Mouse (Mus musculus) heart, adult 18-20 months (tissue): Measurements from ENCODE around the gene Ywhag. TPM values are rescaled to one million over a fixed set of nuclear protein-coding genes. Genes with fewer than 3 reads are reported as not detected.

Source experiments
- DNase-seq, 2 experiments: peaks; one replicate each; pipeline ENCODE4 v3.0.0; 2021 to 2022; ENCODE audit warnings: mixed read lengths in 1 of 2
- total RNA-seq, 2 experiments: library from RNA; stranded (reverse); gene quantifications; 2 replicates each; pipeline ENCODE4 v1.2.3; 2021

Gene Ywhag
- total RNA-seq, 2 experiments from 2014 or later = 285 to 287 TPM

DNA sequence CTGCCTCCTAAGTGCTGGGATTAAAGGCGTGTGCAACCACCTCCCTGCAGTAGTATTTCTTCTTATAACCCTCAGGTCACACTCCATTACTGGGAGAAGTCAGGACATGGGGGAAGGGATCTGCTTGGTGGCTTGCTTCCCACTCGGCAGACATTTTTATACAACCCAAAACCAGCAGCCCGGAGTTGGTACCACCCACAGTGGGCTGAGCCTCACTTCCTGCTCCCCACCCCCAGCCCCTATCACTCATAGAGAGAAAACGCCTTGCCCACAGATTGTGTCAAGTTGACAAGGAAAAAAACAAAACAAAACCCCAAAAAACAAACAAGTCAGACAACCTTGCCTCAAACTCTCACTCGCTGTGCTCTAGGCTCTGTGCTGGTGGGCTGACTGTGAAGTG, 21.2 kb downstream of the Ywhag start:
- peak in 1 of 2 experiments; percentile 55 for DNase-seq

GRCm38 (mm10) chr5:135911633-135912220, 22.7 kb downstream of the Ywhag start:
- peak in 1 of 2 experiments; percentile 56 for DNase-seq

DNA sequence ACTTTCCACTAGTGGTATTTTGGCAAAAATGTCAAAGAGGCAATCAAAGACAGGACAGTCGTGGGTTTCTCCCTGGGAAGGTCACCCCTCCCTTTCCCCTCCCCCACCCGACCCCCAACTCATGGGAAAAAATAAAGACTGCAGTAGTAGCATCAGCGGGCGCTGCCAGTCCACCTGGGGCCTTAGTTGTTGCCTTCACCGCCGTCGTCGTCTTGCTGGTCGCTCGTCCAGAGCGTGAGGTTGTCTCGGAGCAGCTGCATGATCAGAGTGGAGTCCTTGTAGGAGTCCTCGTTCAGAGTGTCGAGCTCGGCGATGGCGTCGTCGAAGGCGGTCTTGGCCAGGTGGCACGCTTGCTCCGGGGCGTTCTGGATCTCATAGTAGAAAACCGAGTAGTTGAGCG, 23.6 kb downstream of the Ywhag start:
- DNase-seq = no peak

DNA sequence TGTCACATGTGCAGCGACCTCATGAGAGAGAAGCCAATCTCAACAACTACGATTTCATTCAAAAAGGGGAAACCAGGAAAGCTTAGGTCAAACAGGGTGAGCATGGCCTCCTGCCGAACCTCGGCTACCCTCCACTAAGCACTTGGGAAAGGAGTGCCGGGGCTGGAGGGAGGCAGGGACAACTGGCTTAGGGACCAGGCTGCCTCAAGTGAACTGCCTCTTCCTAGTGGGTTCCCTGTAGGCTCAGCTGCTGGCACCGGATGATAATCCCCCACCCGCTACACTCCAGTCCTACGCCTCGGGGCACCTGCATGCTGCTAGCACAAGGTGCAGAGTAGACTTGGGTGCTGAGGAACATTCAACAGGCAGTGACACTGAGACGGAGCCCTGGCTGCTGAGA, 24.8 kb downstream of the Ywhag start:
- peak; percentile 48 to 58 for DNase-seq

- no peak for DNase-seq
Measured at GRCm38 (mm10) chr5:135908989-135909388, 25.4 kb downstream of the Ywhag start.

GRCm38 (mm10) chr5:135908185-135908584, 26.2 kb downstream of the Ywhag start:
- DNase-seq = no peak

- peak; percentile 86 to 91 for DNase-seq
Measured at GRCm38 (mm10) chr5:135907256-135907655, 27.2 kb downstream of the Ywhag start.

DNA sequence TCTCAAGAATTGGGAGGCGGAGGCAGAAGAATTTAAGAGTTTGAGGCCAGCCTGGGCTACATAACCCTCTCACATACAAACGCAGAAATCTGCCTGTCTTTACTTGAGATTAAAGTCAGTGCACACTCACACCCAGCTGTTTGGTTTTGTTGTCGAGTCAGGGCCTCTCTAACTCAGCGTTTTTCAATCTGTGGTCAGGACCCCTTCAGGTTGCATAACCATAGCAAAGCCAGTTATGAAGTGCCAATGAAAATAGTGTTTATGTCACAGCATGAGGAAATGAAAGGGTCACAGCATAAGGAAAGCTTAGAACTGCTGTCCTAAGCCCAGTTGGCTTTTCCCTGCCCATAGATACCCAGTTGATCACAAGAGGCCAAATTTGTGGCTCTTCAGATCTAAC, 27.6 kb downstream of the Ywhag start:
- DNase-seq = no peak

- DNase-seq = no peak
Measured at GRCm38 (mm10) chr5:135905320-135906225, 28.8 kb downstream of the Ywhag start.

DNA sequence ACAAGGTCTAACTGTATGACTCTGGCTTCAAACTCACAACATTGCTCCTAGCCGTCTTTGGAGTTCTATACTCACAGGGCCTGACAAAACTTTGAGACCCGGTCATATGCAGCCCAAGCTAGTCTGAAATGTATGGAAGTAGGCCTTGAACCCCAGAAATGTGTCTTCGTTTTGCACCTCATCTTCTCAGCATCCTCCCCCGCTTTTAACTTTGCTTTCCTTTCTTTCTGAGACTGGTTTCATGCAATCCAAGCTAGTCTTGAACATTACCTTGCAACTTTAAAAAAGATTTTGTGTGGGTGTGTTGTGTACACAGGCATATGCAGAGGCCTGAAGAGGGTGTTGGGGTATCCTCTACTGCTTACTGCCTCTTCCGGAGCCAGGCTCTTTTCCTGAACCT, 30.2 kb downstream of the Ywhag start:
- DNase-seq = no peak

DNA sequence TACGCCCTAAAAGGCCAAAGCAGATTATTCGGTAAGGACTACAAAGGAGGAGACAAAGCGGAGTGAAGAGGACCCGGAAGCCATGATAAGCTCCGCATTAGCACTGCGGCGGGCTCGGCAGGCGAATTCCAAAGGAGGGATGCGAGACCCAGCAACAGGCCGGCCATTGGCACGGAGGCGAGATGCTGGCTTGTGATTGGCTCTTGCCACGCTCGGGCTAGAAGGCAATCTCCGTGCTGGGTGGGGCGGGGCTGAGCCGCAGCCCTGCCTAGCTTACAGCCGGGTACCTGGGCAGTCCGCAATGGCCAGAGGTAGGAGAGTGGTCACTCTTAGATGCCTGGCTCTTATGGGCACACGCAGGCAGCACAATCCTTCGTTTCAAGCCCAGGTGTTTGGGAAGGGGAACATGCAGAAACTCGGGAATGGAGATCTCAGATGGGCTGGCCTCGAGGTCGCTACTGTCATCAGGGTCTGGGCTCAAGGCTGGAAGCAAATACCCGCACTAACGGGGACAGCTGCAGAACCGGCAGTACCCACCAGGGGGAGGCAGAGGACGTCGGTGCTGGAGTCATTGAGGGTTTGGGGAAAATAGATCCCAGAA, 30.8 kb downstream of the Ywhag start:
- DNase-seq = peak; percentile 86 to 98

- no peak for DNase-seq
Measured at GRCm38 (mm10) chr5:135903058-135903457, 31.4 kb downstream of the Ywhag start.

DNA sequence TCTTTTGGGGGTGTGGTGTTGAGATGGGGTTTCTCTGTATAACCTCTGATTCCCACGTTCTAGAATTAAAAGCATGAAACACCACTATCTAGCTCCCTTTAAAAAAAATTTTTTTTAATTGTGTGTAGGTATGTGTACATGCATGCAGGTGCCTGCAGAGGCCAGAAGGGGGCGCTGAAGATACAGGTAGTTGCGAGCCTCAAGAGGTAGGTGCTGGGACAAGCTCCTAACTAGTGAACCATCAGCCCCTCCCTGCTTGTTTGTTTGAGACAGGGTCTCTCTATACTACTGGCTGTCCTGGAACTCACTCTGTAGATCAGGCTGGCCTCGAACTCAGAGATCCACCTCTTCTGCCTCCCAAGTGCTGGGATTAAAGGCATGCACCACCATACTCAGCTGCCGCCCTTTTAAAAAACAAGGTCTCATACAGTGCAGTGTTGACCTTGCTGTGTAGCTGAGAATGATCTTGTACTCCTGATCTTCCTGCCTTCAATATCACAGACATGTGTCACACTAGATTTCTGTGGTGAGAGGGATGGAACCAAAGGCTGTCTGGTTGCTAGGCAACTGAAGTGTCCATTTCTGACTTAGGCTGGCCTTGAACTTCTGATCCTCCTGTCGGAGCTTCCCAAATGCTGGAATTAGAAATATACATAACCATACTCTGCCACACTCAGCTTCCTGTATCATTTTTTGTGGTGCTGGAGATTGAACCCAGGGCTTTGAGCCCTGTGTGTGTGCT, 32.9 kb downstream of the Ywhag start:
- no peak for DNase-seq

DNA sequence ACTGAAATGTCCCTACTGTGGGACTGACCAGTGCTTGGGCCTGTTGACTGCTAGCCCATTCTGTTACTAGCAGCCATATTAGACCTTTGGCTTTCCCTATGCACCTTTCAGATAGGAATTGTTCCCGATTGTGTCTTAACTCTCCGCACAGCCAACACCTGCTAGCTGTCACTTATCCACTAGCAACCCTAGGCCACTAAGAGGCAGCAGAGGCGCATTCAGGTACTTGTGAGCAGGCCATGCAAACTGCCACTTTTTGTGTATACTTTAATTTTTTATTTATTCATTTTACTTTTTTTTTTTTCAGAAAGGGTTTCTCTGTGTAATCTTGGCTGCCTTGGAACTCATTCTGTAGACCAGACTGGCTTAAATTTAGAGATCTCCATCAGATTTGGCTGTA, 33.7 kb downstream of the Ywhag start:
- DNase-seq = no peak

- no peak for DNase-seq
Measured at GRCm38 (mm10) chr5:135899833-135900232, 34.6 kb downstream of the Ywhag start.

GRCm38 (mm10) chr5:135898995-135899394, 35.4 kb downstream of the Ywhag start:
- no peak for DNase-seq

- peak in 1 of 2 experiments; percentile 73 for DNase-seq
Measured at GRCm38 (mm10) chr5:135898028-135898427, 36.4 kb downstream of the Ywhag start.

DNA sequence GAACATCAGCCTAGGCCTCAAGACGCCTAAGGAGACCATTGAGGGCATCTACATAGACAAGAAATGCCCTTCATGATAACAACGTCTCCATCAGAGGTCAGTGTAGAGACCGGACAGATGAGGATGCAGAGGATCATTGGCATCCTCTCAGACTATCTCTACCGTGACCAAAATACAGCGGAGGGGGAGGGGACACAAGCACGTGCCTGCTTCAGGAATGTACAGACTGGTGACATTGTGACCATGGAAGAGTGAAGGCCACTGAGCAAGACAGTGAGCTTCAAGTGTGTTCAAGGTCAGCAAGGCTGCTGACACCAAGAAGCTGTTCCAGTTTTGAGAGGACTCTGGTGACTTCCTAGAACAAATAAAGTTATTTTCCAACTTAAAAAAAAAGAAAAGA, 39.5 kb downstream of the Ywhag start:
- DNase-seq = no peak

DNA sequence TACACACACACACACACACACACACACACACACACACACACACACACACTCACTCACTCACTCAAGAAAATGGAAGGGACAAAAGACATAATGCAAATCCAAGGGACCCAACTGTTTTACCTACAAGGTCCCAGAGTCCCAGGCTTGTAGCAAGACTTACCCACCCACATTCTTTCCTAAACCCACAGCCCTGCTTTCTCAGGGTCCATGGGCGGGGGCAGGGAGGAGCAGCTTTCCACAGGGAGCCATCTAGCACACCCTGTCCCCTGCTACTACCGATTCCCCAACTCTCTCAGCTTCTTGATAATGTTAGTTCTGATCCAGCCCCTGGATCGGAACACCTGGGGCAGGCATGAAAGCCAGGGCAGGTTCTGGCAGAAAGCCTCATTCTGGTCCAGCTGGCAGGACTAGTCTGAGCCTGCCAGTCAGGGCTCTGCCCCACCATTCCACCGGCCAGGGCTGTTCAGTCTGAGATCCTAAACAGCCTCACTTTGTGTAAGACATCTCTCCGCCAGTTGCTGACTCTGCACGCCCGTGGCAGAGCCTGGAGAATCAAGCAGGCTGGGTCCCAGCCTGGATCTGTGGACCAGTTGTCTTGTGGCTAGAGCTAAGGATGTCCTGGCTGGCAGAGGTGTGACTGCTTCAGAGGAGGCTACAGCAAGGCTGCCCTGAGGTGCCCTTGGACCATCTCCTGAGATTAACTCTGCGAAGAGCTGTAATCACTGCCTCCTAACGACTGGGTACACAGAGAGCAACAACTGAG, 41.6 kb downstream of the Ywhag start:
- no peak for DNase-seq

DNA sequence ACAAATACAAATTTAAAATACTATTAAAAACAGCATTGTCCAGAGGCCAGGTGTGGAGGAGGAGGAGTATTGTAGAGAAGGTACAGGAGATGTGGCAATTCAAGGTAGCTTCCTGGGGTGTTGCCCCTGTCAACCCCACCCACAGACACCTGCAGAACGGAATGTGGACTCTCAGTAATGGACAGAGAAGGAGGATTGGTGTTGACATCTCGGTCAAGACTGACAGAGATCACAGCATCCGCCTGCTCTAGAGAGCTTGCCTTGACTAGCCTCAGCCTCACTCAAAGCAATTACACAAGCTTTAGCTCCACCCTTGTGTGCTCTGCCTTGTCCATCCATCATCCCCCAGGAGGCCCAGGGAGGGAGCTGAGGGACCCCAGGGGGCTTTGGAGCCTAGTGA, 43.5 kb downstream of the Ywhag start:
- no peak for DNase-seq

DNA sequence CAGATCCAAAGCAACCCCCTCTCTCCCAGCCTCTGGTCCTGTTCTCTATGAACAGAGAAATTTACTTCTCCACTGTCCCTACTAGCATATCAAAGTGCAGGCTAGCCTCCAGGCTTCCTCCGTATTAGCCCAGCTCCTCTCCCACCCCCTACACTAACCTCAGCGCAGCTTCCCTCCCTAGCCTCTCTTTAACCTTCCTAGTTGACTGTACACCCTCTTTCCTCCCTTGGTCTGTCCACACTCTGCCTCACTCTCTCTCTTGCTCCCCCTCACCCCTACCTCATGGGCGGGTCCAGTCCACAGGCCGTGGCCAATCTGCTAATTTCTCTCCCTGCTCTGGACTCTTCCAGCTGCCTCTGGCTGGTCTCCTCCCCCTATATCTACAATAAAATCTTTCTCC, 44.1 kb downstream of the Ywhag start:
- no peak for DNase-seq
